19 mouse cellular contexts compared by ENCODE assay signal in genomic region chr1:185111347-185112016, GRCm38 (mm10).
A peak's percentile ranks its signal among the peaks of the same experiment; 100 is the strongest.
DNase-seq lines count a peak whose midpoint lies in the region; ATAC-seq and TF ChIP-seq lines count a peak whose summit lies in the region.
"Had no signal": no experiment of that assay in that cellular context is flagged by ENCODE, and none has a peak within 500 bp of the region (broad histone marks: within the 10 kb centered on the region; RNA-seq: fewer than 3 reads in every experiment).

No protein-coding gene starts in this region.

- no peaks in the 10 kb centered on the region for H3K9me3 ChIP-seq in intestine, postnatal 0 days (ENCODE audit: control insufficient read depth)
- H3K9me3 ChIP-seq in intestine, embryonic 15.5 days, result no peaks in the 10 kb centered on the region
- no peaks in the 10 kb centered on the region for H3K9me3 ChIP-seq in midbrain, postnatal 0 days (ENCODE audit: low read length)
- no peaks in the 10 kb centered on the region for H3K9me3 ChIP-seq in midbrain, embryonic 15.5 days
- H3K9me3 ChIP-seq: embryonic facial prominence, embryonic 13.5 days; hindbrain, embryonic 13.5 days; liver, embryonic 13.5 days; neural tube, embryonic 13.5 days had no signal

- 0 out of 2 replicates have a peak overlapping the region, but pooled peaks have one; percentile 21 for H3K27ac ChIP-seq in intestine, postnatal 0 days (ENCODE audit: low read depth, low read length)
- no peak overlapping the region for H3K27ac ChIP-seq in intestine, embryonic 15.5 days
- H3K27ac ChIP-seq in midbrain, postnatal 0 days (ENCODE audit: low read depth, low read length), result no peak overlapping the region
- H3K27ac ChIP-seq in midbrain, embryonic 15.5 days, result no peak overlapping the region
- H3K27ac ChIP-seq: embryonic facial prominence, embryonic 13.5 days; hindbrain, embryonic 13.5 days; liver, embryonic 13.5 days; neural tube, embryonic 13.5 days had no signal

- ATAC-seq in intestine, postnatal 0 days, result no peak
- no peak for ATAC-seq in intestine, embryonic 15.5 days
- ATAC-seq in midbrain, postnatal 0 days (ENCODE audit: low FRiP score), result no peak
- no peak for ATAC-seq in midbrain, embryonic 15.5 days (replicated peaks)
- ATAC-seq: activated CD4-positive, CD25-positive, alpha-beta regulatory T cell, adult 4 months had no signal

- no peak overlapping the region for H3K9ac ChIP-seq in intestine, postnatal 0 days (ENCODE audit: low read depth, low read length)
- no peak overlapping the region for H3K9ac ChIP-seq in intestine, embryonic 15.5 days
- H3K9ac ChIP-seq in midbrain, postnatal 0 days (replicated peaks; ENCODE audit: low read length, poor library complexity, severe bottlenecking), result no peak overlapping the region
- no peak overlapping the region for H3K9ac ChIP-seq in midbrain, embryonic 15.5 days
- H3K9ac ChIP-seq: embryonic facial prominence, embryonic 13.5 days; hindbrain, embryonic 13.5 days; liver, embryonic 13.5 days; neural tube, embryonic 13.5 days had no signal

- DNase-seq in cerebellum, postnatal 14 days, result peak; percentile 16 to 19
- no peak for DNase-seq in cerebellum, adult 8-10 months
- peak; percentile 49 for DNase-seq in midbrain, postnatal 0 days (ENCODE audit: low spot score)
- peak; percentile 62 to 78 for DNase-seq in lung, postnatal 4 days
- no peak for DNase-seq in retina, embryonic 14.5 days (ENCODE audit: low spot score)
- DNase-seq: adrenal gland, postnatal 36 days; heart, adult 18-20 months; kidney, adult 11 months; kidney, postnatal 14 days; liver, embryonic 13.5 days had no signal

- TF ChIP-seq CTCF in intestine, postnatal 0 days (IDR thresholded peaks at IDR 0.05; ENCODE audit: low read depth), result no peak
- TF ChIP-seq CTCF in midbrain, postnatal 0 days (IDR thresholded peaks at IDR 0.05), result no peak

- no peak overlapping the region for H3K4me2 ChIP-seq in intestine, postnatal 0 days (replicated peaks; ENCODE audit: low read depth)
- H3K4me2 ChIP-seq in intestine, embryonic 15.5 days (replicated peaks), result no peak overlapping the region
- no peak overlapping the region for H3K4me2 ChIP-seq in midbrain, postnatal 0 days (ENCODE audit: low read depth, low read length, poor library complexity, severe bottlenecking)
- no peak overlapping the region for H3K4me2 ChIP-seq in midbrain, embryonic 15.5 days
- H3K4me2 ChIP-seq: embryonic facial prominence, embryonic 13.5 days; hindbrain, embryonic 13.5 days; liver, embryonic 13.5 days; neural tube, embryonic 13.5 days had no signal

- no peaks in the 10 kb centered on the region for H3K4me1 ChIP-seq in intestine, postnatal 0 days (replicated peaks; ENCODE audit: control insufficient read depth, insufficient read depth, low read length)
- no peaks in the 10 kb centered on the region for H3K4me1 ChIP-seq in intestine, embryonic 15.5 days (replicated peaks)
- H3K4me1 ChIP-seq in midbrain, postnatal 0 days (ENCODE audit: insufficient read depth, low read length), result no peaks in the 10 kb centered on the region
- H3K4me1 ChIP-seq in midbrain, embryonic 15.5 days, result no peaks in the 10 kb centered on the region
- H3K4me1 ChIP-seq: hindbrain, embryonic 13.5 days; liver, embryonic 13.5 days; megakaryocyte, embryonic 14.5 days; neural tube, embryonic 13.5 days had no signal

- WGBS in intestine, postnatal 0 days, result 59% methylated on average over 10 of the region's 10 CpGs
- 61% methylated on average over 10 of the region's 10 CpGs for WGBS in intestine, embryonic 15.5 days
- 65% methylated on average over 10 of the region's 10 CpGs for WGBS in midbrain, postnatal 0 days
- WGBS in midbrain, embryonic 15.5 days, result 73% methylated on average over 10 of the region's 10 CpGs

- H3K36me3 ChIP-seq in intestine, postnatal 0 days (ENCODE audit: control insufficient read depth, insufficient read depth), result no peaks in the 10 kb centered on the region
- H3K36me3 ChIP-seq in intestine, embryonic 15.5 days, result no peaks in the 10 kb centered on the region
- H3K36me3 ChIP-seq in midbrain, postnatal 0 days (ENCODE audit: insufficient read depth, low read length), result no peaks in the 10 kb centered on the region
- no peaks in the 10 kb centered on the region for H3K36me3 ChIP-seq in midbrain, embryonic 15.5 days (replicated peaks)
- H3K36me3 ChIP-seq: embryonic facial prominence, embryonic 13.5 days; hindbrain, embryonic 13.5 days; liver, embryonic 13.5 days; neural tube, embryonic 13.5 days had no signal

- no peak overlapping the region for H3K4me3 ChIP-seq in intestine, postnatal 0 days (ENCODE audit: low read depth, low read length)
- no peak overlapping the region for H3K4me3 ChIP-seq in intestine, embryonic 15.5 days (replicated peaks)
- H3K4me3 ChIP-seq in midbrain, postnatal 0 days (ENCODE audit: low read depth, low read length), result no peak overlapping the region
- H3K4me3 ChIP-seq in midbrain, embryonic 15.5 days, result no peak overlapping the region
- H3K4me3 ChIP-seq: embryonic facial prominence, embryonic 13.5 days; hindbrain, embryonic 13.5 days; liver, embryonic 13.5 days; megakaryocyte, embryonic 14.5 days; neural tube, embryonic 13.5 days had no signal

- H3K27me3 ChIP-seq in intestine, postnatal 0 days (replicated peaks; ENCODE audit: control insufficient read depth, insufficient read depth, low read length), result no peaks in the 10 kb centered on the region
- H3K27me3 ChIP-seq in intestine, embryonic 15.5 days (replicated peaks), result no peaks in the 10 kb centered on the region
- H3K27me3 ChIP-seq in midbrain, postnatal 0 days (ENCODE audit: insufficient read depth, low read length), result no peaks in the 10 kb centered on the region
- no peaks in the 10 kb centered on the region for H3K27me3 ChIP-seq in midbrain, embryonic 15.5 days (replicated peaks)
- H3K27me3 ChIP-seq: CH12.LX; embryonic facial prominence, embryonic 13.5 days; hindbrain, embryonic 13.5 days; liver, embryonic 13.5 days; megakaryocyte, embryonic 14.5 days; neural tube, embryonic 13.5 days had no signal

Comparison
In these comparisons a context has a peak if more than half of its experiments do, and no peak if none do; other contexts are left out.
1. DNase-seq: peak in cerebellum, postnatal 14 days (2 of 2), midbrain, postnatal 0 days (single experiment) and lung, postnatal 4 days (2 of 2); none in cerebellum, adult 8-10 months (single experiment) and retina, embryonic 14.5 days (single experiment).